Mouse (Mus musculus): Measurements from ENCODE around the gene Ptges2. TPM values are rescaled to one million over a fixed set of nuclear protein-coding genes. Genes with fewer than 3 reads are reported as not detected.

The Ptges2 gene
- total RNA-seq, 2 experiments from 2014 or later = 56.9 to 66.5 TPM

- DNase-seq (ENCODE audit: low spot score in 2 of 2) = no peak
These were observed 17.2 kb downstream of the Ptges2 start for GRCm38 (mm10) chr2:32412742-32413531.

DNA sequence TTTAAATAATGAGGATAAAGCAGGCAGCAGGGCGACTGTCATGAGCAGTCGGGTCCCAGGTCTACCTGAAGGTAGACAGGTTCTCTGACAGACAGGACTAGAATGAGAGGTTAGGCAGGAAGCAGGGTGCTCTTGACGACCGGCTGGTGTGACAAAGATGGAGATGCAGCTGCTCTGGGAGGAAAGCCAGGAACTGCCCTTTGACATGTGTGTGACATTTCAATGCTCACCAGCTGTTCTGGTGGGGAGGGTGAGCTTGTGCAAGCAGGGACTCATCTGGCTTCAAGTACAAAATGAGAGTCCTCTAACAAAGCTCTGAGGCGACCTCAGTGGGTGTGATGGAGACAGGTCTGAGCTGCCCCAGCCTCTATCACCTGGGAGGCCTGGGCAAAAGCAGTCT lies 18.2 kb downstream of the Ptges2 start:
- DNase-seq (ENCODE audit: low spot score in 2 of 2) = no peak

- no peak for DNase-seq (ENCODE audit: low spot score in 2 of 2)
These were observed 20.1 kb downstream of the Ptges2 start for GRCm38 (mm10) chr2:32415801-32416200.

GRCm38 (mm10) chr2:32416556-32416955 lies 20.9 kb downstream of the Ptges2 start:
- no peak for DNase-seq (ENCODE audit: low spot score in 2 of 2)

GRCm38 (mm10) chr2:32417486-32417885 lies 21.8 kb downstream of the Ptges2 start:
- DNase-seq (ENCODE audit: low spot score in 2 of 2) = no peak

DNA sequence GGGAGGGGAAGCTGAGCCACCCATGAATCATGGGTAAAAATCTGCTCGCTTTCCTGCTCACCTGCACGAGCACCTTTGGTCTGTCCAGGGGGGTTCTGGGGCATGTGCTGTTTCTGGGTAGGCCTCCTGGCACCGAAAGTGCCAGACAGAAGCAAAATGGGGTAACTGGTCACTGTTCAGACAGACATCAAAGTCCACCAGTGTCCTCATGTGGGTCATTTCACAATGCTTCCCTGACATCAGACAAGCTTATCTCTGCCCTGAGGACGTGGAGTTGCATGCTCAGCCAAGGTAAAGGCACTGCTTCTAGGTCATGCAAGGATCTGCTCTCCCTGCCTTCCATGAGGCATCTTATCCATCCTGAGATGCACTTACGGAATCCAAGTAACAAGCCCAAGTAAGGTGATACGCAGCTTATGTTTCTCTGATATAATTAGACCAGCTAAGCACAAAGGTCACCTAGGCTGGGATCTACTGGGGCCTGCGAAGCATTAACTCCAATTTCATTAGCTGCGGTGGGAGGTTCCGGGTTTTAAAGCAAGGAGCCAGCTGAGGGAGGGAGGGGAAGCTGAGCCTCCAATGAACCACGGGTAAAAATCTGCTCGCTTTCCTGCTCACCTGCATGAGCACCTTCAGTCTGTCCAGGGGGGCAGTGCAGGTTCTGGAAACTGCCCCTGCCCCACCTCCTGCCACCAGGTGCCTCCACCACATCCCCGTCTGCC lies 22.9 kb downstream of the Ptges2 start:
- DNase-seq (ENCODE audit: low spot score in 2 of 2) = no peak

- peak; percentile 59 to 60 for DNase-seq (ENCODE audit: low spot score in 2 of 2)
These were observed 23.7 kb downstream of the Ptges2 start for GRCm38 (mm10) chr2:32419359-32419758.

DNA sequence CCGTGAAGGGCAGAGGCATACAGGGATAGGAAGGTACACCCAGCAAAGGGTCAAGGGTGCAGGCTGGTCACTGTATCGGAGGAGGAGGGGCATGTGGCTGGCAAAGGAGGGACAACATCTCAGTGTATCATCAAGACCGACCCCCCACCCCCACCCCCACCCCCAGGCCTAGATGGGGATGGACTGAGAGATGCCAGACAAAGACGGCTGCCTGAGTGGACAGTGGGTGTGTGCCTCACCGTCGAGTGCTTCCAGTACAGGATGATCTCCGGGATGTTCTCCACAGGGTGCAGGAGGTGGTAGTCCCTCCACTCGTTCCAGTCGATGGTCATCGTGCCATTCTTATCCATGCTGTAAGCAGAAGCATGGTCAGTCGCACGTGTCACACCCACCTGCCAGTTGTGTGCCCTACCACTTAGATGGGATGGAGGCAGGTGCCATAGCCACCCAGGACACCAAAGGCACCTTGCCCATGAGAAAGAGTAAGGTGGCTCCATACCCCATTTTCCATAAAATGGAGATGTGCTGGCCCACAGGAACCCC lies 24.4 kb downstream of the Ptges2 start:
- DNase-seq (ENCODE audit: low spot score in 2 of 2) = no peak

DNA sequence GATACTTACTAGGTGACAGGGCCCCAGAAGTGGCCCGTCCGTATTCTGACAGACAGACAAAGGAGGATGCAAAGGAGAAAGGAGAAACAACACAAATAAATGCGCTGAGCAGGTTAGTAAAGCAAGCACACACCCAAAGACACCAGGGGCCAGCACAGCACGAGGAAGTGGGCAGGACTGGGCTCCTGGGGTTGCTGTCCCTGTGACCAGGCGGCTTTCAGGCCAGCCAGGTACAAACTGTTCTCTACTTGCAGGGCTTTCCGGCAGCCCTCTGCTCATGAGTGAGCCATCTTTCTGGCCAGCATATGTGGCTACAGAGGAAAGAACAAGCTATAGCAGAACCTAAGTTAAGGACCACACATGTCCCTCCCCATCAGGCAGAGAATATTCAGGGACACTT lies 25.0 kb downstream of the Ptges2 start:
- no peak for DNase-seq (ENCODE audit: low spot score in 2 of 2)

DNA sequence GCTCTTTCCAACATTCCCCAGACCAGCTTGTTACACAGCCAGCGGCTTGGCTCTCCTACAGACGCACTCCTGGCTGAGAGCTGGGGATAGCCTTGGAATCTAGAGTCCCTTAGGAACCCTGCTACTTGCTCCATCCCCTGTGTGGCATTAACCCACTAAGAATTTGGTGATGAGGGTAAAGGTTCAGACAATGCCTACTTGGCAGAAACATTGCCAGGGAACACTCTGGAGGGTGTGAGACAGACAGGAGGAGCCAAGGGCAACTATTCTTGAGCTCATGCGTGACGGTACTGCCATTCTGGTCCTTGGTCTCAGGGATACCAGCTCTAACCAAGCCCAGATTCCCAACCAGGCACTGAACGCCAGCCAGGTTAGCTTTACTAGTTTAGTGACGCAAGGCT lies 26.2 kb downstream of the Ptges2 start:
- no peak for DNase-seq (ENCODE audit: low spot score in 2 of 2)

GRCm38 (mm10) chr2:32423481-32424331 lies 28.0 kb downstream of the Ptges2 start:
- peak; percentile 60 to 70 for DNase-seq (ENCODE audit: low spot score in 2 of 2)

DNA sequence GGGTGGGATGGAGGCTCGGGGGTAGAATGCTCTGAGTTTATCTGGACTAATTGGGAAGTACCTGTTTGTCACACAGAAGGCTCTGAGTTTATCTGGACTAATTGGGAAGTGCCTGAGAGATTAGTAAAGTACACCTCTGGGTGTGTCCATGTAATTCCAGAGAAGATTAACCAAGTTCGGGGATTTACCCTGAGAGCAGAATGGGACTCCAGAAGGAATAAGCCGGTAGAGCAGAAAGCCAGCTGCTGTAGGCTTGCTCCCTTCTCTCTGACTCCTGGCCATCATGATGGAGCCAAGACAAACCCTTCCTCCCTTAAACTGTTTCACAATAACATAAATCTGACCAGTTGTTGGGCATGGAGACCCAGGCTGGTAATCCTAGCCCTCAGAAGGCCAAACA lies 29.1 kb downstream of the Ptges2 start:
- no peak for DNase-seq (ENCODE audit: low spot score in 2 of 2)

- no peak for DNase-seq (ENCODE audit: low spot score in 2 of 2)
These were observed 29.9 kb downstream of the Ptges2 start for GRCm38 (mm10) chr2:32425568-32425967.

GRCm38 (mm10) chr2:32426141-32426540 lies 30.4 kb downstream of the Ptges2 start:
- no peak for DNase-seq (ENCODE audit: low spot score in 2 of 2)

GRCm38 (mm10) chr2:32427720-32428119 lies 32.0 kb downstream of the Ptges2 start:
- DNase-seq (ENCODE audit: low spot score in 2 of 2) = no peak

DNA sequence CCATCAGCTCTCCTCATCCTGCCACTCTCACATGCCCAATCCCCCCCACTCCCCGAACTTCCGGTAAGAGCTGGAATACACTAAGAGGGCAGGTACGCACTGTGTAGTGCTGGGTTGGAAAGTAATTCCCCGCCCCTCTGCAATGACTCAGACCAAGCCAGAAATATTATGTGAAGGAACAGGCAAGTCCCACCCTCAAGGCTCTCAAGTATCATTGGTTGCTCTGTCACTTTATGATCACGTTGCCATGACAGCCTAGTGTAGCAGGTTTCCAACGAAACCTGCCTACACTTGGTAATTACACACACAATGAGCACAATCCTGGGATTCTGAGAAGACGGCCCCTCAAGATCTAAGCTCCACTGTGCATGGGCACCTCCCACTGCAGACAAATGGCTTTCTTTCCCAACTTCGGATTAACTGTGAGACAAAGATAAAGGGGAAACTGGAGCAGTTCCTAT lies 32.6 kb downstream of the Ptges2 start:
- DNase-seq (ENCODE audit: low spot score in 2 of 2) = no peak

DNA sequence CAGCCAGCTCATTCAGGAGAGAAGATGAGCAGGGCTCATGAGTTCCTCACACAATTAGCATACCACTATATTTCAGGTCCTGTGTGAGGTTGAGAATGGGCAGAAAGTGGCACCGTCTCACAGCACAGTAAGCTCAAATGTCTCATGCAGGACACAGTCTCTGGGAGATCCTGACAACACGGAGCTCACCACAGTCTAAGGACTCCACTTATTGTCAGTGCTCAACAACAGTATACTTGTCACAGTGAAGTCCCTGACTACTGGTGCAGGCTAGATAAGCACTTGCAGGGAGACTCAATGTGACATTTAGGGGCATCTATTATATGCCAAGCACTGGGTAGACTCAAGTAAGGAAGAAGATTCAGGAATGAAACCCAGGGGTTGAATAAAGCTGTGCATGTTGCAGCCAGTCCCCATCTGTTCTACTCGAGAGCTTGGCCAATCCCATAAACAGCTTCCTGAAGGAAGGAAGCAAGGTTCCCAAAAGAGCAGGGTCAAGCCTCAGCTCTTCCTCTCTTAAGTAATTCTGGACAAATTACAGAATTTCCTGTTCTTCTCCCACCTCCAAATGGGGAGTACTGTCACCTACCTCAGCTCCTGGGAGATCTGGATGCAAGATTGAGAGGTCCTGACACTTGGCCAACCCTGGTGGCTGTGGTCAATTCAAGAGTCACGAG lies 33.7 kb downstream of the Ptges2 start:
- DNase-seq (ENCODE audit: low spot score in 2 of 2) = no peak

- no peak for DNase-seq (ENCODE audit: low spot score in 2 of 2)
These were observed 35.3 kb downstream of the Ptges2 start for GRCm38 (mm10) chr2:32430701-32431676.

GRCm38 (mm10) chr2:32436686-32437372 lies 41.1 kb downstream of the Ptges2 start:
- DNase-seq (ENCODE audit: low spot score in 2 of 2) = no peak
